Mouse (Mus musculus) liver, adult 2 months (tissue): ENCODE results near the gene Olfr1137. TPM values are rescaled to one million over a fixed set of nuclear protein-coding genes. Genes with fewer than 3 reads are reported as not detected.

Experiments used
- DNase-seq: peaks from one replicate; pipeline ENCODE4 v3.0.0-alpha.2; 2011; ENCODE audit warnings: low read depth, low spot score; ENCODE audit errors: extremely low read depth
- H3K27ac ChIP-seq: fragments of 200-500 bp; replicated peaks from 2 replicates; pipeline ENCODE4 v1.5.1; 2012; ENCODE audit warnings: low read depth, mild to moderate bottlenecking, control low read depth, inconsistent platforms, low read length; ENCODE audit not compliant: insufficient read depth
- H3K27me3 ChIP-seq: fragments of 200-500 bp; 2 replicates; pipeline ENCODE4 v1.6.1; 2012; ENCODE audit warnings: mild to moderate bottlenecking, moderate library complexity, low read length, inconsistent platforms; ENCODE audit not compliant: control insufficient read depth, insufficient read depth
- H3K36me3 ChIP-seq: fragments of 200-500 bp; 2 replicates; pipeline ENCODE4 v1.6.1; 2012; ENCODE audit warnings: low read length, inconsistent platforms; ENCODE audit not compliant: control insufficient read depth, insufficient read depth
- H3K4me1 ChIP-seq: fragments of 200-500 bp; 2 replicates; pipeline ENCODE4 v1.6.1; 2011; ENCODE audit warnings: low read length; ENCODE audit not compliant: control insufficient read depth, insufficient read depth
- H3K4me3 ChIP-seq: fragments of 200-500 bp; 2 replicates; pipeline ENCODE4 v1.5.1; 2011; ENCODE audit warnings: low read depth, mild to moderate bottlenecking, control low read depth, low read length, moderate library complexity; ENCODE audit not compliant: insufficient read depth
- H3K79me2 ChIP-seq: fragments of 200-500 bp; 2 replicates; pipeline ENCODE4 v1.6.1; 2012; ENCODE audit warnings: inconsistent platforms, mild to moderate bottlenecking, low read length, moderate library complexity; ENCODE audit not compliant: control insufficient read depth, insufficient read depth
- H3K9ac ChIP-seq: fragments of 200-500 bp; 2 replicates; pipeline ENCODE4 v1.6.1; 2012; ENCODE audit warnings: low read depth, mild to moderate bottlenecking, control low read depth, inconsistent platforms, low read length
- CTCF ChIP-seq: fragments of 200-500 bp; IDR thresholded peaks from 2 replicates; pipeline ENCODE4 v1.5.1; 2011; ENCODE audit warnings: low read depth, low read length, control low read depth
- POLR2A ChIP-seq: fragments of 200-500 bp; IDR thresholded peaks from 2 replicates; pipeline ENCODE4 v1.6.1; 2011; ENCODE audit warnings: low read length, control low read depth; ENCODE audit not compliant: insufficient read depth; ENCODE audit errors: extremely low read depth
- WGBS: fragments of 180-500 bp; shearing (Covaris S2); methylation state at CpG from one replicate; pipeline ENCODE4 v1.1.7; 2018; 5-methylcytosine and 5-hydroxymethylcytosine counted together
- polyA plus RNA-seq: library from polyadenylated mRNA; depleted of rRNA; stranded (reverse); fragments of >200 nt; gene quantifications from 2 replicates; pipeline ENCODE4 v1.2.3, GENCODE M21; 2012; rRNA removed
- total RNA-seq: library from RNA; depleted of rRNA; stranded (reverse); fragments of >200 nt; gene quantifications from 2 replicates; pipeline ENCODE4 v1.2.3, GENCODE M21; 2014; rRNA removed

Olfr1137 gene
- total RNA-seq (not detected in 2 replicates), polyA plus RNA-seq (not detected in 2 replicates)

GRCm38 (mm10) chr2:87713079-87713478, at the start of gene Olfr1137:
Gene Olfr1137 (minus strand): TSS chr2:87713179.
- TF ChIP-seq POLR2A = no peak
- no peak for TF ChIP-seq CTCF
- H3K27me3 ChIP-seq = no peaks in the 10 kb centered on the region
- H3K4me3 ChIP-seq = no peak within 1 kb of the TSS
- no peak for DNase-seq
- no peaks in the 10 kb centered on the region for H3K36me3 ChIP-seq
- H3K27ac ChIP-seq = no peak within 1 kb of the TSS
- H3K4me1 ChIP-seq = no peaks in the 10 kb centered on the region
- no peaks in the 10 kb centered on the region for H3K79me2 ChIP-seq
- no peak within 1 kb of the TSS for H3K9ac ChIP-seq

- Histone ChIP-seq H3K9ac (no peak within 1 kb of the TSS), H3K4me3 (no peak within 1 kb of the TSS), H3K4me1 (no peaks in the 10 kb centered on the region), H3K27me3 (no peaks in the 10 kb centered on the region), H3K36me3 (no peaks in the 10 kb centered on the region), H3K27ac (no peak within 1 kb of the TSS), H3K79me2 (no peaks in the 10 kb centered on the region)
- 65% methylated on average over 1 of the region's 1 CpGs for WGBS
- DNase-seq = no peak
- no peak for TF ChIP-seq POLR2A
Measured at GRCm38 (mm10) chr2:87753891-87754290, 40.9 kb upstream of the Olfr1137 start, which contains the start of gene Olfr1141. Gene Olfr1141 (minus strand): TSS chr2:87753991.

GRCm38 (mm10) chr2:87743452-87743851, 30.5 kb upstream of the Olfr1137 start, which contains the start of gene Olfr1140:
Gene Olfr1140 (plus strand): TSS chr2:87743752.
- Histone ChIP-seq H3K4me1 (no peaks in the 10 kb centered on the region), H3K4me3 (no peak within 1 kb of the TSS), H3K36me3 (no peaks in the 10 kb centered on the region), H3K27ac (no peak within 1 kb of the TSS), H3K9ac (no peak within 1 kb of the TSS), H3K27me3 (no peaks in the 10 kb centered on the region), H3K79me2 (no peaks in the 10 kb centered on the region)
- DNase-seq = no peak
- WGBS = 69% methylated on average over 3 of the region's 3 CpGs
- no peak for TF ChIP-seq POLR2A
- TF ChIP-seq CTCF = no peak

GRCm38 (mm10) chr2:87739878-87740277, 26.9 kb upstream of the Olfr1137 start, which contains the start of gene Olfr1138:
Gene Olfr1138 (minus strand): TSS chr2:87739978.
- Histone ChIP-seq H3K9ac (no peak within 1 kb of the TSS), H3K4me1 (no peaks in the 10 kb centered on the region), H3K36me3 (no peaks in the 10 kb centered on the region), H3K4me3 (no peak within 1 kb of the TSS), H3K27me3 (no peaks in the 10 kb centered on the region), H3K79me2 (no peaks in the 10 kb centered on the region), H3K27ac (no peak within 1 kb of the TSS)
- 72% methylated on average over 1 of the region's 1 CpGs for WGBS
- no peak for DNase-seq
- TF ChIP-seq POLR2A = no peak
- TF ChIP-seq CTCF = no peak

- no peaks in the 10 kb centered on the region for H3K79me2 ChIP-seq
- H3K4me3 ChIP-seq = no peak within 1 kb of the TSS
- no peaks in the 10 kb centered on the region for H3K27me3 ChIP-seq
- TF ChIP-seq CTCF (no peak), POLR2A (no peak)
- no peaks in the 10 kb centered on the region for H3K4me1 ChIP-seq
- no peak for DNase-seq
- H3K9ac ChIP-seq = no peak within 1 kb of the TSS
- H3K36me3 ChIP-seq = no peaks in the 10 kb centered on the region
- H3K27ac ChIP-seq = no peak within 1 kb of the TSS
Measured at GRCm38 (mm10) chr2:87693847-87694246, 19.1 kb downstream of the Olfr1137 start, which contains the start of gene Olfr1136. Gene Olfr1136 (minus strand): TSS chr2:87693947.

GRCm38 (mm10) chr2:87673564-87673963, 39.4 kb downstream of the Olfr1137 start, which contains the start of gene Olfr1135:
Gene Olfr1135 (minus strand): TSS chr2:87673664.
- Histone ChIP-seq H3K27ac (no peak within 1 kb of the TSS), H3K4me3 (no peak within 1 kb of the TSS), H3K9ac (no peak within 1 kb of the TSS), H3K4me1 (no peaks in the 10 kb centered on the region), H3K36me3 (no peaks in the 10 kb centered on the region), H3K79me2 (no peaks in the 10 kb centered on the region), H3K27me3 (no peaks in the 10 kb centered on the region)
- 6% methylated on average over 1 of the region's 1 CpGs for WGBS
- no peak for DNase-seq
- TF ChIP-seq POLR2A (no peak), CTCF (no peak)

Other genes with a start within 250 kb of the Olfr1137 start
- not detected in 2 replicates for gene Pramel7, start 216.1 kb downstream of the Olfr1137 start, total RNA-seq
- not detected in 2 replicates for gene Pramel7, start 216.1 kb downstream of the Olfr1137 start, polyA plus RNA-seq
- gene Pramel6, start 206.6 kb downstream of the Olfr1137 start, total RNA-seq = not detected in 2 replicates
- gene Pramel6, start 206.6 kb downstream of the Olfr1137 start, polyA plus RNA-seq = not detected in 2 replicates
- not detected in 2 replicates for gene Olfr153, start 181.4 kb downstream of the Olfr1137 start, total RNA-seq
- gene Olfr153, start 181.4 kb downstream of the Olfr1137 start, polyA plus RNA-seq = not detected in 2 replicates
- gene Olfr1128, start 167.6 kb downstream of the Olfr1137 start, total RNA-seq = not detected in 2 replicates
- not detected in 2 replicates for gene Olfr1128, start 167.6 kb downstream of the Olfr1137 start, polyA plus RNA-seq
- gene Olfr1129, start 139.3 kb downstream of the Olfr1137 start, total RNA-seq = not detected in 2 replicates
- not detected in 2 replicates for gene Olfr1129, start 139.3 kb downstream of the Olfr1137 start, polyA plus RNA-seq
- gene Olfr1130, start 107.0 kb downstream of the Olfr1137 start, total RNA-seq = not detected in 2 replicates
- not detected in 2 replicates for gene Olfr1130, start 107.0 kb downstream of the Olfr1137 start, polyA plus RNA-seq
- not detected in 2 replicates for gene Olfr1131, start 86.1 kb downstream of the Olfr1137 start, total RNA-seq
- gene Olfr1131, start 86.1 kb downstream of the Olfr1137 start, polyA plus RNA-seq = not detected in 2 replicates
- gene Olfr1132, start 75.6 kb downstream of the Olfr1137 start, total RNA-seq = not detected in 2 replicates
- not detected in 2 replicates for gene Olfr1132, start 75.6 kb downstream of the Olfr1137 start, polyA plus RNA-seq
- gene Olfr1133, start 65.8 kb downstream of the Olfr1137 start, total RNA-seq = not detected in 2 replicates
- gene Olfr1133, start 65.8 kb downstream of the Olfr1137 start, polyA plus RNA-seq = not detected in 2 replicates
- not detected in 2 replicates for gene Olfr1134, start 54.7 kb downstream of the Olfr1137 start, total RNA-seq
- not detected in 2 replicates for gene Olfr1134, start 54.7 kb downstream of the Olfr1137 start, polyA plus RNA-seq
- not detected in 2 replicates for gene Olfr1135, start 39.5 kb downstream of the Olfr1137 start, total RNA-seq
- not detected in 2 replicates for gene Olfr1135, start 39.5 kb downstream of the Olfr1137 start, polyA plus RNA-seq
- not detected in 2 replicates for gene Olfr1136, start 19.2 kb downstream of the Olfr1137 start, total RNA-seq
- gene Olfr1136, start 19.2 kb downstream of the Olfr1137 start, polyA plus RNA-seq = not detected in 2 replicates
- gene Olfr1138, start 26.8 kb upstream of the Olfr1137 start, total RNA-seq = not detected in 2 replicates
- not detected in 2 replicates for gene Olfr1138, start 26.8 kb upstream of the Olfr1137 start, polyA plus RNA-seq
- gene Olfr1140, start 30.6 kb upstream of the Olfr1137 start, total RNA-seq = not detected in 2 replicates
- not detected in 2 replicates for gene Olfr1140, start 30.6 kb upstream of the Olfr1137 start, polyA plus RNA-seq
- not detected in 2 replicates for gene Olfr1141, start 40.8 kb upstream of the Olfr1137 start, total RNA-seq
- not detected in 2 replicates for gene Olfr1141, start 40.8 kb upstream of the Olfr1137 start, polyA plus RNA-seq
- gene Olfr152, start 66.3 kb upstream of the Olfr1137 start, total RNA-seq = not detected in 2 replicates
- not detected in 2 replicates for gene Olfr152, start 66.3 kb upstream of the Olfr1137 start, polyA plus RNA-seq
- gene Olfr1143, start 87.4 kb upstream of the Olfr1137 start, total RNA-seq = not detected in 2 replicates
- gene Olfr1143, start 87.4 kb upstream of the Olfr1137 start, polyA plus RNA-seq = not detected in 2 replicates
- not detected in 2 replicates for gene Olfr1145, start 96.6 kb upstream of the Olfr1137 start, total RNA-seq
- gene Olfr1145, start 96.6 kb upstream of the Olfr1137 start, polyA plus RNA-seq = not detected in 2 replicates
- gene Olfr1148, start 117.4 kb upstream of the Olfr1137 start, total RNA-seq = not detected in 2 replicates
- not detected in 2 replicates for gene Olfr1148, start 117.4 kb upstream of the Olfr1137 start, polyA plus RNA-seq
- gene Olfr1150-ps1, start 130.8 kb upstream of the Olfr1137 start, total RNA-seq = not detected in 2 replicates
- gene Olfr1150-ps1, start 130.8 kb upstream of the Olfr1137 start, polyA plus RNA-seq = not detected in 2 replicates
- gene Olfr1151, start 142.7 kb upstream of the Olfr1137 start, total RNA-seq = not detected in 2 replicates
- gene Olfr1151, start 142.7 kb upstream of the Olfr1137 start, polyA plus RNA-seq = not detected in 2 replicates
- not detected in 2 replicates for gene Olfr1152, start 153.3 kb upstream of the Olfr1137 start, total RNA-seq
- gene Olfr1152, start 153.3 kb upstream of the Olfr1137 start, polyA plus RNA-seq = not detected in 2 replicates
- gene Olfr1153, start 181.8 kb upstream of the Olfr1137 start, total RNA-seq = not detected in 2 replicates
- not detected in 2 replicates for gene Olfr1153, start 181.8 kb upstream of the Olfr1137 start, polyA plus RNA-seq
- not detected in 2 replicates for gene Olfr1154, start 192.0 kb upstream of the Olfr1137 start, total RNA-seq
- gene Olfr1154, start 192.0 kb upstream of the Olfr1137 start, polyA plus RNA-seq = not detected in 2 replicates
- gene Olfr1155, start 232.0 kb upstream of the Olfr1137 start, total RNA-seq = not detected in 2 replicates
- gene Olfr1155, start 232.0 kb upstream of the Olfr1137 start, polyA plus RNA-seq = not detected in 2 replicates
- not detected in 2 replicates for gene Olfr1156, start 239.9 kb upstream of the Olfr1137 start, total RNA-seq
- not detected in 2 replicates for gene Olfr1156, start 239.9 kb upstream of the Olfr1137 start, polyA plus RNA-seq